Mouse (Mus musculus) ES-Bruce4 (cell line): ENCODE data around the gene Ddn. TPM values are rescaled to one million over a fixed set of nuclear protein-coding genes. Genes with fewer than 3 reads are reported as not detected.

Experiments
- H3K27ac ChIP-seq: 2 replicates; pipeline ENCODE4 v1.5.1; 2012; ENCODE audit warnings: low read length, inconsistent platforms; ENCODE audit not compliant: insufficient read depth
- H3K27me3 ChIP-seq: 2 replicates; pipeline ENCODE4 v1.6.1; 2012; ENCODE audit warnings: mild to moderate bottlenecking, low read length, inconsistent platforms; ENCODE audit not compliant: control insufficient read depth, poor library complexity, insufficient read depth, severe bottlenecking
- H3K36me3 ChIP-seq: 2 replicates; pipeline ENCODE4 v1.6.1; 2012; ENCODE audit warnings: inconsistent platforms, mild to moderate bottlenecking, low read length, moderate library complexity; ENCODE audit not compliant: control insufficient read depth, poor library complexity, insufficient read depth, severe bottlenecking
- H3K4me1 ChIP-seq: one replicate; pipeline ENCODE4 v1.8.1; 2011; ENCODE audit warnings: low read length; ENCODE audit not compliant: control insufficient read depth, insufficient read depth
- H3K4me3 ChIP-seq: 2 replicates; pipeline ENCODE4 v1.5.1; 2011; ENCODE audit warnings: low read depth, mild to moderate bottlenecking, low read length
- H3K9ac ChIP-seq: 2 replicates; pipeline ENCODE4 v1.6.1; 2012; ENCODE audit warnings: low read depth, mild to moderate bottlenecking, inconsistent platforms; ENCODE audit not compliant: poor library complexity, severe bottlenecking
- H3K9me3 ChIP-seq: replicated peaks from 2 replicates; pipeline ENCODE4 v1.6.1; 2012; ENCODE audit warnings: mild to moderate bottlenecking, low read length, inconsistent platforms; ENCODE audit not compliant: control insufficient read depth, poor library complexity, insufficient read depth, severe bottlenecking
- CTCF ChIP-seq: IDR thresholded peaks from one replicate; pipeline ENCODE4 v1.8.1; 2011; ENCODE audit warnings: low read depth, low read length
- EP300 ChIP-seq: IDR thresholded peaks from 2 replicates; pipeline ENCODE4 v1.6.1; 2011; ENCODE audit warnings: low read depth, low read length; ENCODE audit not compliant: insufficient read depth
- POLR2A ChIP-seq: IDR thresholded peaks from one replicate; pipeline ENCODE4 v1.8.1; 2011; ENCODE audit warnings: low read length; ENCODE audit not compliant: insufficient read depth
- polyA plus RNA-seq: library from polyadenylated mRNA; stranded (reverse); fragments of >200 nt; gene quantifications from 2 replicates; pipeline ENCODE4 v1.2.4, GENCODE M21; 2011; ENCODE audit warnings: low read depth; ENCODE audit not compliant: missing spikeins, insufficient read depth, insufficient read length

Ddn gene
- polyA plus RNA-seq, 1 experiment, result not detected

- Histone ChIP-seq H3K4me3 (no peak overlapping the region), H3K9ac (no peak overlapping the region)
- TF ChIP-seq POLR2A (no peak), EP300 (no peak), CTCF (no peak)
Observed at GRCm38 (mm10) chr15:98850668-98851067, 41.4 kb upstream of the Ddn start.

DNA sequence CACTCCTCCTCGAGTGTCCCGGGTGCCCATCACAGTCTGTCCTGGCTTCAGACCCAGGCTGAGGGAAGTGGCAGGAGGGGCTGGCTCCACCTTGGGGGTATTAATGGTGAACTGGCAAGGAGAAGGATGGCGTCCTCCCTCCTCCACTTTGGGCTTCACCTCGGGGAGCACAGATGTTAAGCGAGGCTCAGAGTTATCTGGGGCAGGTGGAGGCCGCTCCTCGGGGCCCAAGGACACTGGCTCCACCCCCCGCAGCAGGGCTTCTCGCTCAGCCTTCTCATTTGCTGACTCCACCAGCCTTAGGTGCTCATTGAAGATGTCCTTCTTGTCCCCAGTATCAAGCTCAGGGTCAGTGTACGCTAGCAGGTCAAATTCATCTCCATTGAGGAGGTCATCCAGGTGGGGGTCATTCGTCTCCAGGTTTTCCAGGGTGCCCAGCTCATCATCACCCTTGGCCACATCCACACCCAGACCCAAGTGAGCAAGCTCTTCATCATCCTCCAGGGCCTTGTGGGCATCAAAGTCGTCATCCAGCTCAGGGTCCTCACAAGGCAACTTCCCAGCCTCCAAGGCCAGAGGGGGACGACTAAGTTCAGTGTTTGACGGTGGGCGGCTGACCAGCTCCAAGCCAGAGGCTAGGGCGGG is 40.8 kb upstream of the Ddn start:
- Histone ChIP-seq H3K4me1 (no peaks in the 10 kb centered on the region), H3K9ac (no peak overlapping the region), H3K9me3 (no peaks in the 10 kb centered on the region), H3K27me3 (no peaks in the 10 kb centered on the region), H3K36me3 (peaks cover 61% of the 10 kb centered on the region), H3K27ac (no peak overlapping the region), H3K4me3 (no peak overlapping the region)
- no peak for TF ChIP-seq EP300
- TF ChIP-seq CTCF, result no peak
- no peak for TF ChIP-seq POLR2A

More at GRCm38 (mm10) chr15:98850668-98851067, 41.4 kb upstream of the Ddn start:
- H3K36me3 ChIP-seq, result peaks cover 62% of the 10 kb centered on the region
- H3K27me3 ChIP-seq, result no peaks in the 10 kb centered on the region
- H3K9me3 ChIP-seq, result no peaks in the 10 kb centered on the region
- no peaks in the 10 kb centered on the region for H3K4me1 ChIP-seq
- no peak overlapping the region for H3K27ac ChIP-seq

DNA sequence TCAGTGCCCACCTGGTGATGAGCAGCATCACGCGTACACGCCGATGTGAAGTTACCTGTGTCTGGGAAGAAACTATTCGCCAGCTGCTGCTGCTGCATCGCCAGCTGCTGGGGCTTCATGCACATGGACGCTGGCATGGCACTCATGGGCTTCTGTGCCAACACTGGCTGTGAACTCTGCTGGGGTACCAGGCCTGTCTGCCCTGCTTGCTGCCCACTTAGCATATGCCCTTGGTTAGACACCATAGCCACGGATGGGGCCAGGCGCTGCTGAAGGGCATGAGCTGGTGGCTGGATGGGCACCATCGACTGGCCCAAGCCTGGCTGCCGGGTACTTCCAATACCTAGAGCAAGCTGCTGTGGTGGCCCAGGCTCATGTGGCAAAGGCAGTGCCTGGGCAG is 39.9 kb upstream of the Ddn start:
- Histone ChIP-seq H3K4me1 (no peaks in the 10 kb centered on the region), H3K4me3 (no peak overlapping the region), H3K27me3 (no peaks in the 10 kb centered on the region), H3K9ac (no peak overlapping the region), H3K27ac (no peak overlapping the region), H3K9me3 (no peaks in the 10 kb centered on the region), H3K36me3 (peaks cover 61% of the 10 kb centered on the region)
- TF ChIP-seq POLR2A, result no peak
- TF ChIP-seq CTCF, result no peak
- TF ChIP-seq EP300, result no peak

- TF ChIP-seq EP300 (no peak), CTCF (no peak), POLR2A (no peak)
- no peak overlapping the region for H3K27ac ChIP-seq
- no peak overlapping the region for H3K4me3 ChIP-seq
- H3K9me3 ChIP-seq, result no peaks in the 10 kb centered on the region
- no peaks in the 10 kb centered on the region for H3K4me1 ChIP-seq
- H3K9ac ChIP-seq, result no peak overlapping the region
- H3K36me3 ChIP-seq, result peaks cover 52% of the 10 kb centered on the region
- no peaks in the 10 kb centered on the region for H3K27me3 ChIP-seq
Observed at GRCm38 (mm10) chr15:98846140-98846539, 36.9 kb upstream of the Ddn start.

GRCm38 (mm10) chr15:98845149-98845548 is 35.9 kb upstream of the Ddn start:
- H3K4me1 ChIP-seq, result no peaks in the 10 kb centered on the region
- TF ChIP-seq EP300 (no peak), POLR2A (no peak), CTCF (no peak)
- H3K4me3 ChIP-seq, result no peak overlapping the region
- H3K36me3 ChIP-seq, result peaks cover 47% of the 10 kb centered on the region
- no peaks in the 10 kb centered on the region for H3K9me3 ChIP-seq
- no peak overlapping the region for H3K9ac ChIP-seq
- H3K27me3 ChIP-seq, result no peaks in the 10 kb centered on the region
- H3K27ac ChIP-seq, result no peak overlapping the region

DNA sequence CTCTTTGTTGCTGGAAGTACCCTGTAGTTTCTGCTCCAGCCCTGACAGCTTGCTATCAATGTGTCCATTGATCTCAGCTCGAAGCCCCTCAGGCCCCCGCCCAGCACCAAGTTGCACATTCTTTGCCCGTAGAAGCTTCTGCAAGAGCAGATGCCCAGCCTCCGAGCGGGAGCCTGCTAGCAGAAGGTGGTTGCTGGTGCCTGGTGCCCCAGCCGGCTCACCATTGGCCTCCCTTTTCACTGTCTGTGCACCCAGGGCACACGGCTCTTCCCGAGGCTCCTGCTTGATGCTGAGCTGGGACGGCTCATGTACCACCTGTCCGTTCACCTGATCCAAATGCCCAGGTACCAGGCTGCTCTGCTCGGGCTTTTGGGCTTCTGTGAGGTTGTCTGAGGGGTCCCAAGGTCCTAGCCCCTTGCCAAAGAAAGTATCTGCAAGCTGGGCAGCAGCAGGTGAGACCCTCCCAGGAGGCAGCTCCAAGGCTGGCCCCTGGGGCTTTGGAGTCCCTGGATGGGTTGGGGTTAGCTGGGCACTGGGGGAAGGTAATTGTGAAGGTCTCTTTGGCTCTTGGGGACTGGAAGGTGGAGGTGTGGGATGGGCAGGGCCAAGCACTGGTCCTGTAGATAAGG is 34.4 kb upstream of the Ddn start:
- H3K36me3 ChIP-seq, result peaks cover 42% of the 10 kb centered on the region
- H3K4me3 ChIP-seq, result no peak overlapping the region
- H3K27me3 ChIP-seq, result no peaks in the 10 kb centered on the region
- no peaks in the 10 kb centered on the region for H3K9me3 ChIP-seq
- TF ChIP-seq POLR2A (no peak), CTCF (no peak), EP300 (no peak)
- no peak overlapping the region for H3K27ac ChIP-seq
- H3K4me1 ChIP-seq, result no peaks in the 10 kb centered on the region
- no peak overlapping the region for H3K9ac ChIP-seq
